Mouse (Mus musculus): ENCODE measurements around the gene Grm3.

DNA sequence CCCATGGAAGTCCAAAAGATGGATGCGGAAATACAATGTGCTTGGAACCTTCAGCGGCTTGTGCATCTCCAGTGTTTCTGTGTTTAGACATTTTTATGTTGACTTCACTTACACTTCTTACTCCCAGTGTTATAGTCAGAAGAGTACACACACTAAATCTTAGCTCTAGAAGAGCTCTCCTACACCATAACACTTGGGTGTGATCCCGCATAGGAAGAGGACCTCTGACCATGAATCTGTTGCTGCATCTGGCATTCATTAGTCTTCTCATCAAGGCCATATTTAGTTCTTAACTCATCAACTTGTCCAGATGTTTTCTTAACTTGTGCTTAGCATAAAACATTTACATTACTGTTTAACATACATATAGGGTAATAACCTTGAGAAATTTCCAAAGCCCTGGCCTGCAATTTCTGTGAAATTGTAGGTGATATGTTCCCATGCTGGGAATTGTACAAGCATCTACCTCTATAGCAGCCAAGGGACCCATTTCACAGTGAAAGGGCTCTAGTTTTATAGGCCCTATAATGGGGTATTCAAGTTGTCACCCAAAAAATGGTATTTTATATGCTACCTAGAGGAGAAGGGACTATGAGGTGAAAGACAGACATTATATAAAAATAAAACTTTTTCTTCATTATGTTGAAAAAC lies 103.4 kb downstream of the Grm3 start:
- TF ChIP-seq POLR2A (IDR thresholded peaks at IDR 0.05; ENCODE audit: insufficient read depth, low read length) (no peak), CTCF (IDR thresholded peaks at IDR 0.05; ENCODE audit: low read depth, low read length) (no peak)
